Comparison of ENCODE assay signal across 20 mouse cellular contexts in genomic region chr19:41998770-41999548, GRCm38 (mm10). TPM values are rescaled to one million over a fixed set of nuclear protein-coding genes. Genes with fewer than 3 reads are reported as not detected.
DNase-seq lines count a peak whose midpoint lies in the region; ATAC-seq lines count a peak whose summit lies in the region.
"Had no signal": no experiment of that assay in that cellular context is flagged by ENCODE, and none has a peak within 500 bp of the region (broad histone marks: within the 10 kb centered on the region; RNA-seq: fewer than 3 reads in every experiment).

No protein-coding gene starts in this region.

- H3K4me3 ChIP-seq in heart, embryonic 10.5 days = no peak overlapping the region
- H3K4me3 ChIP-seq in limb, embryonic 12.5 days (replicated peaks) = no peak overlapping the region
- H3K4me3 ChIP-seq: embryonic facial prominence, embryonic 12.5 days; hindbrain, embryonic 15.5 days; layer of hippocampus, adult 2 months; neural tube, embryonic 13.5 days had no signal

- H3K36me3 ChIP-seq in heart, embryonic 10.5 days = no peaks in the 10 kb centered on the region
- H3K36me3 ChIP-seq in limb, embryonic 12.5 days = no peaks in the 10 kb centered on the region
- H3K36me3 ChIP-seq: embryonic facial prominence, embryonic 12.5 days; hindbrain, embryonic 15.5 days; neural tube, embryonic 13.5 days had no signal

- peaks cover 66% of the 10 kb centered on the region for H3K4me1 ChIP-seq in heart, embryonic 10.5 days
- H3K4me1 ChIP-seq in limb, embryonic 12.5 days (replicated peaks) = peaks cover 55% of the 10 kb centered on the region
- H3K4me1 ChIP-seq: hindbrain, embryonic 15.5 days had no signal

- no peaks in the 10 kb centered on the region for H3K9me3 ChIP-seq in heart, embryonic 10.5 days
- H3K9me3 ChIP-seq in limb, embryonic 12.5 days = no peaks in the 10 kb centered on the region
- H3K9me3 ChIP-seq: embryonic facial prominence, embryonic 12.5 days; hindbrain, embryonic 15.5 days; neural tube, embryonic 13.5 days had no signal

- ATAC-seq in limb, embryonic 12.5 days (ENCODE audit: insufficient number of reproducible peaks, insufficient read depth, low FRiP score, low TSS enrichment, low read depth) = no peak

- no peak overlapping the region for H3K4me2 ChIP-seq in limb, embryonic 12.5 days
- H3K4me2 ChIP-seq: embryonic facial prominence, embryonic 12.5 days; hindbrain, embryonic 15.5 days; neural tube, embryonic 13.5 days had no signal

- no peak overlapping the region; the same call in 1 of the 2 replicates for H3K27ac ChIP-seq in heart, embryonic 10.5 days
- H3K27ac ChIP-seq in limb, embryonic 12.5 days = peak overlapping the region; percentile 81; the same call in 1 of the 2 replicates
- H3K27ac ChIP-seq: hindbrain, embryonic 15.5 days; layer of hippocampus, adult 2 months had no signal

- no peaks in the 10 kb centered on the region for H3K27me3 ChIP-seq in heart, embryonic 10.5 days (ENCODE audit: insufficient read depth, poor library complexity, severe bottlenecking)
- no peaks in the 10 kb centered on the region for H3K27me3 ChIP-seq in limb, embryonic 12.5 days
- H3K27me3 ChIP-seq: embryonic facial prominence, embryonic 12.5 days; hindbrain, embryonic 15.5 days; neural tube, embryonic 13.5 days had no signal

- 86% methylated on average over 9 of the region's 9 CpGs for WGBS in heart, embryonic 10.5 days
- 90% methylated on average over 9 of the region's 9 CpGs for WGBS in limb, embryonic 12.5 days

- peak; percentile 50 for DNase-seq in heart, adult 8-10 months (ENCODE audit: low spot score)
- no peak for DNase-seq in heart, embryonic 10.5 days (ENCODE audit: low spot score)
- DNase-seq in 3134 (ENCODE audit: extremely low read depth, insufficient read length, low spot score) (peak; percentile 67), adipocyte (ENCODE audit: low spot score) (peak; percentile 42)
- no peak for DNase-seq in thymus, postnatal 25 days
- DNase-seq in spleen, postnatal 4 days (ENCODE audit: low spot score in 2 of 2) = no peak
- DNase-seq: cerebellum, postnatal 14 days; kidney, adult 18-20 months; lung, adult 2 months; thymus, postnatal 36 days had no signal

- no peak overlapping the region for H3K9ac ChIP-seq in limb, embryonic 12.5 days (replicated peaks)
- H3K9ac ChIP-seq: embryonic facial prominence, embryonic 12.5 days; hindbrain, embryonic 15.5 days; neural tube, embryonic 13.5 days had no signal

RNA-seq across cellular contexts. Expression of gene Ubtd1, which starts 17.4 kb away (rescaled TPM):
- 10 to 100 TPM; 15.9 to 18.2 (median 16.5) TPM for total RNA-seq in heart, adult 8-10 months (2022)
- polyA plus RNA-seq in heart, embryonic 10.5 days (2016; fragmentation: Nextera tagmentation; extraction: Ambion mirVana) = 12.4 and 14.0 TPM in 2 replicates
- 19.1 and 19.3 TPM in 2 replicates for polyA plus RNA-seq in limb, embryonic 12.5 days (2016; fragmentation: Nextera tagmentation; extraction: Ambion mirVana)

RNA-seq across cellular contexts. Expression of gene Mms19, which starts 18.0 kb away (rescaled TPM):
- 10 to 100 TPM; 16.0 to 23.9 (median 20.6) TPM for total RNA-seq in heart, adult 8-10 months (2022)
- polyA plus RNA-seq in heart, embryonic 10.5 days (2016; fragmentation: Nextera tagmentation; extraction: Ambion mirVana) = 25.4 and 27.0 TPM in 2 replicates
- 41.3 and 42.5 TPM in 2 replicates for polyA plus RNA-seq in limb, embryonic 12.5 days (2016; fragmentation: Nextera tagmentation; extraction: Ambion mirVana)

RNA-seq across cellular contexts. Expression of gene Ankrd2, which starts 36.8 kb away (rescaled TPM):
- total RNA-seq in heart, adult 8-10 months (2022) = under 1 TPM in 3 of 4 experiments, not detected in 1; 0.49 to 0.63 (median 0.53) TPM
- not detected in 2 replicates for polyA plus RNA-seq in heart, embryonic 10.5 days (2016; fragmentation: Nextera tagmentation; extraction: Ambion mirVana)
- 0.25 TPM in 1 of 2 replicates, not detected in the other for polyA plus RNA-seq in limb, embryonic 12.5 days (2016; fragmentation: Nextera tagmentation; extraction: Ambion mirVana)
- total RNA-seq: granulocyte monocyte progenitor cell, adult 5-6 weeks; layer of hippocampus, adult 2 months; megakaryocyte progenitor cell, adult 5-6 weeks had no signal
- polyA plus RNA-seq: forebrain, embryonic 11.5 days had no signal

RNA-seq across cellular contexts. Expression of gene Hoga1, which starts 46.5 kb away (rescaled TPM):
- total RNA-seq in heart, adult 8-10 months (2022) = 1 to 10 TPM in 3 of 4 experiments, under 1 TPM in 1; 0.92 to 2.5 (median 1.5) TPM
- polyA plus RNA-seq in heart, embryonic 10.5 days (2016; fragmentation: Nextera tagmentation; extraction: Ambion mirVana) = 0.85 and 1.6 TPM in 2 replicates
- polyA plus RNA-seq in limb, embryonic 12.5 days (2016; fragmentation: Nextera tagmentation; extraction: Ambion mirVana) = 1.5 and 1.9 TPM in 2 replicates
- total RNA-seq: granulocyte monocyte progenitor cell, adult 5-6 weeks had no signal

RNA-seq across cellular contexts. Expression of gene 4933411K16Rik, which starts 53.1 kb away (rescaled TPM):
- under 1 TPM in 2 of 4 experiments, not detected in 2; 0.22 to 0.31 TPM for total RNA-seq in heart, adult 8-10 months (2022)
- 0.15 TPM in 1 of 2 replicates, not detected in the other for polyA plus RNA-seq in heart, embryonic 10.5 days (2016; fragmentation: Nextera tagmentation; extraction: Ambion mirVana)
- 0.20 TPM in 1 of 2 replicates, not detected in the other for polyA plus RNA-seq in limb, embryonic 12.5 days (2016; fragmentation: Nextera tagmentation; extraction: Ambion mirVana)
- total RNA-seq: granulocyte monocyte progenitor cell, adult 5-6 weeks; megakaryocyte progenitor cell, adult 5-6 weeks; midbrain, postnatal 0 days had no signal
- polyA plus RNA-seq: embryonic facial prominence, embryonic 12.5 days; midbrain, postnatal 0 days; neural tube, embryonic 13.5 days; stomach, embryonic 16.5 days had no signal

Comparison
In these comparisons a context has a peak if more than half of its experiments do, and no peak if none do; other contexts are left out.
1. DNase-seq: peak in heart, adult 8-10 months (single experiment), 3134 (single experiment) and adipocyte (single experiment); none in heart, embryonic 10.5 days (single experiment), thymus, postnatal 25 days (single experiment) and spleen, postnatal 4 days (0 of 2).